Mouse (Mus musculus) spleen, postnatal 0 days (tissue): ENCODE measurements around the gene Gm7942. TPM values are rescaled to one million over a fixed set of nuclear protein-coding genes. Genes with fewer than 3 reads are reported as not detected.

ENCODE experiments used
- polyA plus RNA-seq: library from polyadenylated mRNA; unstranded; fragments of >200 nt; fragmentation: Nextera tagmentation; extraction: Ambion mirVana; gene quantifications from 2 replicates; pipeline ENCODE4 v1.2.1, GENCODE M21; 2015

Gene Gm7942
- not detected in 2 replicates for polyA plus RNA-seq

DNA sequence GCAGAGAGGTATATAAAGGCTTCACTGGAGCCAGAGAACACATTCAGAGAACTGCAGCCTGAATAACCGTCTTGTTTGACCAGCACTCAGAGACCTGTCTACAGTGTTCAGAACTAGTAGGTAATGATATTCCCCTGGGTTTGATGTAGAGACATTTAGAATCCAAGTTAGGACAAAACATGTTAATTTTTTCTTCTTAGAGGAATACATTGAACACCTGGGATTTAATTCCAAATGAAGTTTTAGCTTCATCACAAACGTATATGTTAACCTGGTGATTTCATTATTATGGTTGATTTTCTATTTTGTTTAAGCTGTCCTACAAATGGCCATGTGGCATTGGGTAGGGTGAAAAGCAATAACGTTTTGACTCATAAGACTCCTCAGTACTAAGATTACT, at the start of gene Gm7942:
TSS of gene Gm7942 (plus strand) at position 301 of the 400 bp plus-strand sequence.

Other genes with a start within 250 kb of the Gm7942 start
- gene Gm3183, start 241.5 kb upstream of the Gm7942 start, polyA plus RNA-seq: not detected in 2 replicates
- not detected in 2 replicates for gene Gm6367, start 118.3 kb upstream of the Gm7942 start, polyA plus RNA-seq
- not detected in 2 replicates for gene Gm16513, start 75.7 kb downstream of the Gm7942 start, polyA plus RNA-seq
- gene Gm10424, start 165.8 kb downstream of the Gm7942 start, polyA plus RNA-seq: not detected in 2 replicates
- not detected in 2 replicates for gene Gm3259, start 199.0 kb downstream of the Gm7942 start, polyA plus RNA-seq